Mouse (Mus musculus) thymus, adult 2 months (tissue): ENCODE measurements around the gene Wnk2.

Source experiments
- CTCF ChIP-seq: fragments of 200-500 bp; IDR thresholded peaks from 2 replicates; pipeline ENCODE4 v1.5.1; 2012; ENCODE audit warnings: mild to moderate bottlenecking, control low read depth, low read length, moderate library complexity, borderline replicate concordance; ENCODE audit not compliant: control insufficient read depth, poor library complexity, insufficient read depth; ENCODE audit errors: extremely low read depth
- POLR2A ChIP-seq: fragments of 200-500 bp; IDR thresholded peaks from 2 replicates; pipeline ENCODE4 v1.6.1; 2012; ENCODE audit warnings: mild to moderate bottlenecking, low read length, control low read depth, moderate library complexity; ENCODE audit not compliant: control insufficient read depth, poor library complexity, insufficient read depth; ENCODE audit errors: extremely low read depth

- TF ChIP-seq POLR2A = no peak
- no peak for TF ChIP-seq CTCF
Observed at GRCm38 (mm10) chr13:49196766-49197165, 49.0 kb upstream of the Wnk2 start.
